Comparison of ENCODE assay signal across 24 mouse cellular contexts in the genomic region with DNA sequence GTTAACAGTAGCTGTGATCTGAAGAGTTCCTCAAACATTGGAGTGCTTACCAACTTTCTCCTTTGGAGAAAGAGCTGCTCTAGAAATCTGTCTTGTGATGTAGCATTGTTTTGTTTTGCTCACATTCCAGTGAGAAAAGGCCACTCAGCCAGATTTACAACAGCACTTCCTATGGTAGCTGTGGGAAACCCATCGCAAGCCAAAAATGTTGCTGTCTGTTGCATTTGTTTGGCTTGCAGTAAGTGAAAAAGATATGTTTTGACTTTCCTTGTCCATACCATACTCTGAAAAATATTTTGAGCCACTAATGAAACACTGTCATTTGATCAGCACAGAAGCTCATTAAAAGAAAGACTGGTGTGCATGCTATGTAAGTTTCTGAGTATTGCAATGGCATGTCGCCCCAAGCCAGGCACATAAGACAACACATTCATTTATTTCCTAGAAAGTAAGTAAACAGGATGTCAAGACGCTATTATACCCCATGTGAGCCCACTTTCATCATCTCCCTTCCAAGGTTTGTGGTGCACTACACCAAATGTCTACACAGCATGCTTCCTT.
DNase-seq lines count a peak whose midpoint lies in the region; ATAC-seq lines count a peak whose summit lies in the region.
"Had no signal": no experiment of that assay in that cellular context is flagged by ENCODE, and none has a peak within 500 bp of the region (broad histone marks: within the 10 kb centered on the region; RNA-seq: fewer than 3 reads in every experiment).

No protein-coding gene starts in this region.

- peak; percentile 88 for ATAC-seq in lung, embryonic 15.5 days (ENCODE audit: borderline replicate concordance, extremely low read depth, low FRiP score, low TSS enrichment)
- no peak for ATAC-seq in intestine, embryonic 16.5 days
- ATAC-seq: activated CD4-positive, CD25-positive, alpha-beta regulatory T cell, adult 4 months; CD4-positive, CD25-positive, alpha-beta regulatory T cell, adult 4 months; forebrain, embryonic 14.5 days; intestine, embryonic 15.5 days; Patski had no signal

- H3K27me3 ChIP-seq in lung, embryonic 15.5 days = no peaks in the 10 kb centered on the region
- no peaks in the 10 kb centered on the region for H3K27me3 ChIP-seq in intestine, embryonic 16.5 days (replicated peaks; ENCODE audit: control insufficient read depth, insufficient read depth, low read length)
- H3K27me3 ChIP-seq: embryonic facial prominence, embryonic 15.5 days; heart, embryonic 12.5 days; intestine, embryonic 15.5 days; Patski had no signal

- 30% methylated on average over 3 of the region's 3 CpGs for WGBS in lung, embryonic 15.5 days
- 58% methylated on average over 3 of the region's 3 CpGs for WGBS in intestine, embryonic 16.5 days

- H3K9ac ChIP-seq in lung, embryonic 15.5 days = no peak overlapping the region
- no peak overlapping the region for H3K9ac ChIP-seq in intestine, embryonic 16.5 days (ENCODE audit: low read depth, low read length)
- H3K9ac ChIP-seq: embryonic facial prominence, embryonic 15.5 days; heart, embryonic 12.5 days; hindbrain, embryonic 14.5 days; intestine, embryonic 15.5 days had no signal

- H3K4me1 ChIP-seq in lung, embryonic 15.5 days = peaks cover 29% of the 10 kb centered on the region
- H3K4me1 ChIP-seq in intestine, embryonic 16.5 days (ENCODE audit: control insufficient read depth, insufficient read depth, low read length) = no peaks in the 10 kb centered on the region
- H3K4me1 ChIP-seq: embryonic facial prominence, embryonic 15.5 days; forebrain, embryonic 10.5 days; heart, embryonic 12.5 days; hindbrain, embryonic 10.5 days; intestine, embryonic 15.5 days had no signal

- H3K36me3 ChIP-seq in lung, embryonic 15.5 days = no peaks in the 10 kb centered on the region
- no peaks in the 10 kb centered on the region for H3K36me3 ChIP-seq in intestine, embryonic 16.5 days (ENCODE audit: control insufficient read depth, insufficient read depth, low read length)
- H3K36me3 ChIP-seq: embryonic facial prominence, embryonic 15.5 days; forebrain, embryonic 10.5 days; G1E; heart, embryonic 12.5 days; hindbrain, embryonic 10.5 days; intestine, embryonic 15.5 days had no signal

- peak; percentile 14 to 30 for DNase-seq in cerebellum, postnatal 14 days
- no peak for DNase-seq in cerebellum, adult 8-10 months
- no peak for DNase-seq in lung, postnatal 25 days (ENCODE audit: low spot score)
- DNase-seq in Muller cell, postnatal 12 days (ENCODE audit: inconsistent ontology term) = peak; percentile 47
- DNase-seq in lung, postnatal 10 days = peak; percentile 68
- no peak for DNase-seq in MN1 (ENCODE audit: low spot score)
- DNase-seq: adrenal gland, postnatal 14 days; B cell, adult 2 months; embryo, embryonic 11 days; gastrocnemius, postnatal 14 days had no signal

- peak overlapping the region; percentile 71 for H3K27ac ChIP-seq in lung, embryonic 15.5 days
- no peak overlapping the region for H3K27ac ChIP-seq in intestine, embryonic 16.5 days (ENCODE audit: low read length)
- H3K27ac ChIP-seq: embryonic facial prominence, embryonic 15.5 days; forebrain, embryonic 10.5 days; hindbrain, embryonic 10.5 days; hindbrain, embryonic 14.5 days; intestine, embryonic 15.5 days had no signal

- no peak overlapping the region for H3K4me2 ChIP-seq in lung, embryonic 15.5 days
- H3K4me2 ChIP-seq in intestine, embryonic 16.5 days (ENCODE audit: low read depth, low read length) = no peak overlapping the region
- H3K4me2 ChIP-seq: embryonic facial prominence, embryonic 15.5 days; heart, embryonic 12.5 days; hindbrain, embryonic 14.5 days; intestine, embryonic 15.5 days had no signal

- no peaks in the 10 kb centered on the region for H3K9me3 ChIP-seq in lung, embryonic 15.5 days
- no peaks in the 10 kb centered on the region for H3K9me3 ChIP-seq in intestine, embryonic 16.5 days (ENCODE audit: control insufficient read depth, low read length)
- H3K9me3 ChIP-seq: embryonic facial prominence, embryonic 15.5 days; forebrain, embryonic 10.5 days; G1E; heart, embryonic 12.5 days; hindbrain, embryonic 10.5 days; intestine, embryonic 15.5 days had no signal

- no peak overlapping the region for H3K4me3 ChIP-seq in lung, embryonic 15.5 days
- H3K4me3 ChIP-seq in intestine, embryonic 16.5 days (ENCODE audit: low read length) = no peak overlapping the region
- H3K4me3 ChIP-seq: embryonic facial prominence, embryonic 15.5 days; erythroblast, embryonic 14.5 days; forebrain, embryonic 10.5 days; heart, embryonic 12.5 days; hindbrain, embryonic 10.5 days; intestine, embryonic 15.5 days had no signal

Comparison
In these comparisons a context has a peak if more than half of its experiments do, and no peak if none do; other contexts are left out.
1. DNase-seq: peak in cerebellum, postnatal 14 days (2 of 2), Muller cell, postnatal 12 days (single experiment) and lung, postnatal 10 days (single experiment); none in cerebellum, adult 8-10 months (single experiment), lung, postnatal 25 days (single experiment) and MN1 (single experiment).